Mouse (Mus musculus): Measurements from ENCODE around the gene Ggps1. TPM values are rescaled to one million over a fixed set of nuclear protein-coding genes. Genes with fewer than 3 reads are reported as not detected.

Gene Ggps1
- 50.5 to 58.7 TPM (median 55.9 TPM) in 4 replicates for total RNA-seq (2023; ENCODE audit: inconsistent age)

GRCm38 (mm10) chr13:14063013-14063941 is at the start of gene Ggps1, which contains the start of gene Arid4b:
TSS of gene Ggps1 (minus strand) at chr13:14063488.
TSS of gene Arid4b (plus strand) at chr13:14063232.

GRCm38 (mm10) chr13:14039292-14039965 is 23.9 kb downstream of the Ggps1 start, which contains the start of gene Tbce:
TSS of gene Tbce (minus strand) at chr13:14039638.

Other genes with a start within 250 kb of the Ggps1 start
- gene B3galnt2, start 109.0 kb downstream of the Ggps1 start, total RNA-seq (2023; ENCODE audit: inconsistent age) = 17.0 to 23.4 TPM (median 20.9 TPM) in 4 replicates
- gene Tbce, start 23.9 kb downstream of the Ggps1 start, total RNA-seq (2023; ENCODE audit: inconsistent age) = 90.9 to 101 TPM (median 95.6 TPM) in 4 replicates
- 116 to 129 TPM (median 125 TPM) in 4 replicates for gene Arid4b, start 256 bp downstream of the Ggps1 start, total RNA-seq (2023; ENCODE audit: inconsistent age)

All from B cell, adult (primary cell).